Mouse (Mus musculus): ENCODE measurements around the gene Pla2g6.
A peak's percentile ranks its signal among the peaks of the same experiment; 100 is the strongest.

DNA sequence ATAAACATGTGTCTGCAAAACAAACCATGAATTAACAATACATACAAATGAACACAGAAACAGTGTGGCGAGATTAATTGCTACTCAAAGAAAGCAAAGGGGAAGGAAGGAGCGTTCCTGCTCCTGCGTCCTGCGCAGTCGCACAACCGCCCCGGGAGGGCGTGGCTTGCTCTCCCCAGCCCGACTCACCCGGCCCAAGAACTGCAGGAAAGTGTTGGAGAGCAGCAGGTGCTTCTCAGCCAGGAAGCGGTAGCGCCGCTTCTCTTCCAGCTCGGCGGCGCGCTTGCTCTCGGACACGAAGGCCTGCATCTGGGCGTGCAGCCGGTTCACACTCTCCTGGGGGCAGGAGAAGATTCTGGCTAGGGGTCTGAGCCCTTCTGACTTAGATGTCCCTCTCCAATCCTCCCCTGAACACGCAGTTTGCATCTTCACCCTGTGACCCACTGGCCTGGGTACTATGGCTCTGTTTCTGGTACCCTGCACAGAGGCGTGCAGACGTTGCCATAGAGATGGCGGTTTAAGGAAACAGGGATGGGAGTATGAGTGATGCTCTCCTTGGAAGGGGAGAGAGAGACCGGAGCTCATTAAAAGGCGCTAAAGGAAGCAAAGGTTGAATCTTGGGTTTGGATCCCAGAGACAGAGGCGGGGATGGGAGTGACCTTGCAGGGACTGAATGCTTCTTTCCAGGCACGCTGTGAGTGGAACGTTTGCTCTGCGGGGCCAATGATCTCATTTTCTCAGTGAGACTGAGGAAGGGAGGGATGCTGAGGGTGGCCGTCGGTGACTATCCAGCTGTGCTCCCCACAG, 57.7 kb downstream of the Pla2g6 start:
- no peak for TF ChIP-seq MAFK (IDR thresholded peaks at IDR 0.05; ENCODE audit: insufficient replicate concordance, low read length)
- no peak for TF ChIP-seq ZC3H11A (IDR thresholded peaks at IDR 0.05; ENCODE audit: low read depth, low read length)
- peak; percentile 86 for TF ChIP-seq POLR2A (IDR thresholded peaks at IDR 0.05; ENCODE audit: low read depth, low read length)
- no peak for TF ChIP-seq CTCF (conservative IDR thresholded peaks at IDR 0.05 in 1 of 2, IDR thresholded peaks at IDR 0.05 in 1 of 2; ENCODE audit: low read depth in 2 of 2, low read length in 2 of 2)
- no peak; the same call in 1 of the 2 replicates for TF ChIP-seq MAZ (IDR thresholded peaks at IDR 0.05; ENCODE audit: low read depth, low read length)
- TF ChIP-seq USF1 (IDR thresholded peaks at IDR 0.05; ENCODE audit: low read depth, low read length) = no peak
- 0 out of 2 replicates have a peak, but pooled peaks have one; percentile 71 for TF ChIP-seq MYC (IDR thresholded peaks at IDR 0.05; ENCODE audit: low read depth, low read length)
- no peak for TF ChIP-seq JUND (conservative IDR thresholded peaks at IDR 0.05; ENCODE audit: low read depth, low read length)
- TF ChIP-seq SMC3 (IDR thresholded peaks at IDR 0.05; ENCODE audit: low read depth, low read length) = no peak
- TF ChIP-seq RCOR1 (conservative IDR thresholded peaks at IDR 0.05; ENCODE audit: low read depth, low read length) = no peak
- TF ChIP-seq E2F4 (IDR thresholded peaks at IDR 0.05; ENCODE audit: insufficient replicate concordance, low read depth, low read length) = no peak
- 0 out of 2 replicates have a peak, but pooled peaks have one; percentile 17 for TF ChIP-seq EP300 (IDR thresholded peaks at IDR 0.05; ENCODE audit: low read length)
- peak; percentile 60; the same call in 1 of the 2 replicates for TF ChIP-seq TCF12 (IDR thresholded peaks at IDR 0.05; ENCODE audit: low read depth, low read length)
